Mouse (Mus musculus) adrenal gland, postnatal 25 days (tissue): Measurements from ENCODE around the gene Spryd3. TPM values are rescaled to one million over a fixed set of nuclear protein-coding genes. Genes with fewer than 3 reads are reported as not detected.
"Not testable (repeated sequence)": the region's sequence is repeated elsewhere in the genome, so short reads cannot be mapped to it uniquely, and the experiment has no call there.

Source experiments
- DNase-seq: peaks from one replicate; pipeline ENCODE4 v3.0.0; 2021; ENCODE audit warnings: mixed read lengths
- total RNA-seq: library from RNA; stranded (reverse); gene quantifications from 2 replicates; pipeline ENCODE4 v1.2.3, GENCODE M21; 2021

Gene Spryd3
- total RNA-seq, 1 experiment from 2014 or later = 40.3 TPM

- DNase-seq = no peak
Observed at GRCm38 (mm10) chr15:102099260-102099659, 36.8 kb downstream of the Spryd3 start.

- DNase-seq = no peak
Observed at GRCm38 (mm10) chr15:102097991-102098555, 38.0 kb downstream of the Spryd3 start.

- no peak for DNase-seq
Observed at GRCm38 (mm10) chr15:102097147-102097915, 38.7 kb downstream of the Spryd3 start.

GRCm38 (mm10) chr15:102094988-102095387, 41.0 kb downstream of the Spryd3 start:
- no peak for DNase-seq

- no peak for DNase-seq
Observed at GRCm38 (mm10) chr15:102094157-102094556, 41.9 kb downstream of the Spryd3 start.

GRCm38 (mm10) chr15:102092222-102092621, 43.8 kb downstream of the Spryd3 start:
- DNase-seq = no peak

- DNase-seq = no peak
Observed at GRCm38 (mm10) chr15:102091688-102092087, 44.3 kb downstream of the Spryd3 start.

- DNase-seq = peak; percentile 50
Observed at GRCm38 (mm10) chr15:102091063-102091679, 44.9 kb downstream of the Spryd3 start.

GRCm38 (mm10) chr15:102089914-102090585, 46.0 kb downstream of the Spryd3 start:
- no peak for DNase-seq

GRCm38 (mm10) chr15:102083028-102083427, 53.0 kb downstream of the Spryd3 start:
- no peak for DNase-seq

- DNase-seq = no peak
Observed at GRCm38 (mm10) chr15:102082148-102082547, 53.9 kb downstream of the Spryd3 start.

GRCm38 (mm10) chr15:102080429-102080828, 55.6 kb downstream of the Spryd3 start:
- DNase-seq = no peak

- DNase-seq = not testable (repeated sequence)
Observed at GRCm38 (mm10) chr15:102079924-102080323, 56.1 kb downstream of the Spryd3 start.

GRCm38 (mm10) chr15:102079221-102079620, 56.8 kb downstream of the Spryd3 start:
- DNase-seq = no peak

- DNase-seq = no peak
Observed at GRCm38 (mm10) chr15:102077111-102077677, 58.8 kb downstream of the Spryd3 start.

- no peak for DNase-seq
Observed at GRCm38 (mm10) chr15:102074876-102075585, 61.0 kb downstream of the Spryd3 start.

- peak; percentile 73 for DNase-seq
Observed at GRCm38 (mm10) chr15:102074070-102074731, 61.8 kb downstream of the Spryd3 start.

GRCm38 (mm10) chr15:102073559-102074069, 62.4 kb downstream of the Spryd3 start, which contains the start of gene Eif4b:
Gene Eif4b (plus strand): TSS chr15:102073773.
- DNase-seq = peak; percentile 99

- no peak for DNase-seq
Observed at GRCm38 (mm10) chr15:102072963-102073558, 63.0 kb downstream of the Spryd3 start.
